Mouse (Mus musculus): ENCODE measurements around the gene Runx3. TPM values are rescaled to one million over a fixed set of nuclear protein-coding genes. Genes with fewer than 3 reads are reported as not detected.

Runx3 gene
- total RNA-seq, 2 experiments from 2014 or later: 0.17 TPM; not detected in 1

GRCm38 (mm10) chr4:135140647-135141515, 20.4 kb downstream of the Runx3 start:
- intact Hi-C loops (cut with DNase I): no loop called here
- no peak overlapping the region for H3K27ac ChIP-seq
- TF ChIP-seq CTCF (IDR thresholded peaks at IDR 0.05): no peak
- no peak overlapping the region for H3K4me3 ChIP-seq
- no peak for DNase-seq

DNA sequence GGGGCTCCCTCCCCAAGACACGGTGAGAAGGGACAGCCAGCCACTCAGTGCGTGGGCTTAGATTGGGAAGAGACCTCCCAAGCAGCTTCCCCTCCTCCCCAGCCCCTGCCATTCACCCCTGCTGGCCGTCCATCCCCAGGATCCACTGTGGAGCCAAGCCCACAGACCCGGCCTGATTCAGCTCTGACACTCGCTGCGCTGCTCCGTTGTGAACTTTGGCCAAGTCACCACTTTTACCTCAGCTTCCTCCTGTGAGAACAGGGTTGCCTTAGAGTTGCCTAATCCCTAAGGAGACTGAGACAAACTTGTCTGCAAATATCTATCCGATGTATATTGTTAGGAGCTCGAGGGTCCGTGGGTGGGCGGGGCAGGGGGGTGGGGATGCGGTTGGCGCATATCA, 21.3 kb downstream of the Runx3 start:
- Histone ChIP-seq H3K27ac (no peak overlapping the region), H3K4me3 (no peak overlapping the region)
- no peak for TF ChIP-seq CTCF (IDR thresholded peaks at IDR 0.05)
- DNase-seq: no peak
- intact Hi-C loops (cut with DNase I): no loop called here

DNA sequence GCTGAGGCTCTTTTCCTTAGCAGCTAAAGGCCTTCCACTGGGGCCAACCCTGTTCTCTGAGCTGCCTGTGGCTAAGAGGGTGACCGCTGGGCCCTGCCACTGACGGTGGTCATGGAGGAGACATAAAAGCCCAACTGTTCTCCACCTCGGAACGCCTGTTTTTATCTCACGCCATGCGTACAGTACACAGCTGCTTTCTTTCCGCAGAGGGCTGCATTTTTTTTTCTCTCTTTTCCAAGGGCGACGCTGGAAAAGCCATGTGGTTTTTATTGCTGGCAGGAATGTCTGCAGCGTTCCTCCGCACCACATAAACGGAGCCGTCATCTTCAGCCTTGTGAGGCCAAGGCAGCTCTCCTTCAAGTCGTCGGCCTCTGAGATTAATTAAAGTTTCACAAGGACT, 26.3 kb downstream of the Runx3 start:
- no peak for TF ChIP-seq CTCF (IDR thresholded peaks at IDR 0.05)
- no peak overlapping the region for H3K27ac ChIP-seq
- intact Hi-C loops (cut with DNase I): no loop called here
- H3K4me3 ChIP-seq: no peak overlapping the region
- no peak for DNase-seq

DNA sequence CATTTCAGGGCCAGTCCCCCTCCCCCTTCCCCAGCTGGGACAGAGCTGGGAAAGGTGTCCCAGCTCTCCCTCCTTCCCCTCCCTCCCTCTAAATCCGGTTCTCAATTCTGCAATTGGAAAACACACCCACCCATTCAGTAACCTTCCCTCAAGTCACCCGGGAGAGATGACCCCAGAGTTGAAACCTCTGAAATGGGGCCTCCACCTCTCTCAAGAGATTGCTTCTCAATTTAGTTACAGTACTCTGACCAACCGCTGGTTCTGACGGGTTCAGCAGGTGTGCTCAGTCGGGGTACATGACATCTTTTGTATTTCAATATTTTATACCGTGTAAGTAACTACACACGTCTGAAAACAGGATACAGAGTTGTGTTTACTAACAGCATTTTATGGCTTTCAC, 28.2 kb downstream of the Runx3 start:
- no peak for TF ChIP-seq CTCF (IDR thresholded peaks at IDR 0.05)
- Histone ChIP-seq H3K4me3 (no peak overlapping the region), H3K27ac (no peak overlapping the region)
- DNase-seq: no peak
- intact Hi-C loops (cut with DNase I): no loop called here

DNA sequence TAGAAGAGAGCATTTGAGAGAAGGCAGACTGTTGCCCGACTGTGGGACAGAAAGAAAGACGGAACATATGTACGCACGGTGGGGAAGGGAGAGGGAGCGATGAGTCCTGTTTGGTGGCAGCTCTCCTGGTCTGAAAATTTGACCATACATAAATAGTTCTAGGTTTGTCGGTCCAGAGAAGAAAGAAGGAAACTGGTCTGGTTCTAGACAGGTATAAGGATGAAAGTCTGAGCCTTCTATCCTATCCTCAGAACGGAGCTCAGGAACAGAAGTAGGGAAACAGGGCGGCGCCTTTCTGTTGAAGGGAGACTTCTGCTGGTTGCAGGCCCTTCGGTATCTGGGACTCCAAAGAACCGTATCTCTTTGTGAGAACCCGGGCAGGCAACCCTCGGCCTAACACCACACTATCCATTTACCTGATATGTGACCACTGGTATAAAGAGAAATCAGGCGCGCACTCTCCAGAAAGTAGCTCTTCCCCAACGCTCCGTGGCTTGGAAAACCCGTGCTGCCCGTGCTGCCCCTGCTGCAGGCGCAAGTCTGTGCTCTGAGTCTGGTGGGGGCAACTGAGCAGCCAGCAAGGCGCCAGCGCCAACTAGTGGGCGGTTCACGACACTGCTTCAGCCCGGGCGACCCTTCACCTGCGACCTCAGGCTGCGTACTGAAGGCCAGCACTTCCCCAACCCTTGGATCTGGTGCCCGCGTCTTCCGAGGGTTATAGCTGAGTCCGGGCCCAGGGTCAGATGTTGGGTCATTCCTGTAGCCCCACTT, 29.8 kb downstream of the Runx3 start:
- Histone ChIP-seq H3K4me3 (no peak overlapping the region), H3K27ac (no peak overlapping the region)
- peak; percentile 81 for DNase-seq
- intact Hi-C loops (cut with DNase I): loop anchor here (5.0 to 10.0 kb wide), 3 partner anchors 57 to 203 kb away; no protein-coding TSS in a partner anchor
- TF ChIP-seq CTCF (IDR thresholded peaks at IDR 0.05): peak; percentile 89

DNA sequence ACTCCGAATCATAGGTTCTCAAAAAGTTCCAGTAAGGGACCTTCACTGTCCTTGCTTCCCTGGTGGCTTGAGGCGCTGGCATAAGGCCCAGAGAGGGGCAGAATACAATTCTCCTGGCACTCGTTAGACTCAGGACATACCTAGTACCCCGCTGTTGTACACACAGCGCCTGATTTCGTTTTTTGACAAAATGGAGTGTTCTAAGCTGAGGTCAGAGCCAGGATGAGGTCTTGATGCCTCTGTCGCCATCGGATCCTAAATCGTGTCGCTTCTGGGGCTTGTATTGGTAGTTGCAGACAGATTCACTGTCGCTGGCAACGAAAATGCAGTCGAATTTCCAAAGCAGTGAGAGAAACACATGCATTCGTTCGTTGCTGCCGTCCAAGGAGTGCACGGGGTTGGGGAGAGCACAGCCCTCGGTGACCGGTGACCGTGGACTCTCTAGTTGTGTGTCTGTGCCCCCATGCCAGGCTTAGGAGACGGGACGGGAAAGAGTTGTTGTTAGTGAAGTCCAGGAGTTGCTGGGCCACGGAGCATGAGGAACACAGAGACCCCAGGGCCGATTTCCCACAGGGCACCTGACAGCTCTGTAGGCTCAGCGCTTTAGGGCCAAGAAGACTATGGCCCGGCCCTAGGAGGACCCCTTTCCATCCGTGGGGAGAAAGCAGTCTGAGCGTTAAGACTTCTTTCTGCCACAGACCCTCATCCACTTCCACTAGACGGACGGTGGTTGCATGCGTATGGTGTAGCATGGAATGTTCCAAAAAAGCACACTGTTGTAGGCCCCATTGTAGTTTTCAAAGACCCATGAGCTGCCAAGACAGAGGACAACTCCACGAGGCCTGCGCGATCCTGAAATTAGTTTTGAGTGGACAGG, 30.9 kb downstream of the Runx3 start:
- H3K4me3 ChIP-seq: peak overlapping the region; percentile 67; the same call in 1 of the 2 replicates
- TF ChIP-seq CTCF (IDR thresholded peaks at IDR 0.05): no peak
- intact Hi-C loops (cut with DNase I): loop anchor here (5.0 to 10.0 kb wide), 3 partner anchors 56 to 204 kb away; no protein-coding TSS in a partner anchor
- no peak overlapping the region for H3K27ac ChIP-seq
- no peak for DNase-seq

GRCm38 (mm10) chr4:135151988-135152594, 31.6 kb downstream of the Runx3 start:
- DNase-seq: peak; percentile 34
- H3K4me3 ChIP-seq: peak overlapping the region; percentile 67
- H3K27ac ChIP-seq: no peak overlapping the region
- intact Hi-C loops (cut with DNase I): loop anchor here (5.0 to 10.0 kb wide), 3 partner anchors 55 to 205 kb away; no protein-coding TSS in a partner anchor
- no peak for TF ChIP-seq CTCF (IDR thresholded peaks at IDR 0.05)

DNA sequence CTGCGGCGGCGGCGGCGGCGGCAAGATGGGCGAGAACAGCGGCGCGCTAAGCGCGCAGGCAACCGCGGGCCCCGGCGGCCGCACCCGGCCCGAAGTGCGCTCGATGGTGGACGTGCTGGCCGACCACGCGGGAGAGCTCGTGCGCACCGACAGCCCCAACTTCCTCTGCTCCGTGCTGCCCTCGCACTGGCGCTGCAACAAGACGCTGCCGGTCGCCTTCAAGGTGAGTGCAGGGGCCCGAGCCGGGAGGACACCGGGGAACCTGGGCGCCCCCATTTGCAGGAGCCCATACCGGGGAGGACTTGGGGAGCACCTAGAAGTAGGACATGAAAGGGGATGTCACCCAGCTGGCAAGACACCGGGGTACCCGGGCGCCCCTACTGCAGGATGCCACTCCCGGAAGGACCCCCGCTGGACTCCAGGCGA, 32.4 kb downstream of the Runx3 start:
- peak; percentile 36 for DNase-seq
- H3K27ac ChIP-seq: no peak overlapping the region
- TF ChIP-seq CTCF (IDR thresholded peaks at IDR 0.05): no peak
- peak overlapping the region; percentile 67 for H3K4me3 ChIP-seq
- intact Hi-C loops (cut with DNase I): loop anchor here (5.0 to 10.0 kb wide), 3 partner anchors 54 to 206 kb away; no protein-coding TSS in a partner anchor

- Histone ChIP-seq H3K4me3 (peak overlapping the region; percentile 67), H3K27ac (no peak overlapping the region)
- TF ChIP-seq CTCF (IDR thresholded peaks at IDR 0.05): no peak
- DNase-seq: no peak
- intact Hi-C loops (cut with DNase I): loop anchor here (5.0 to 10.0 kb wide), 3 partner anchors 54 to 206 kb away; no protein-coding TSS in a partner anchor
Measured at GRCm38 (mm10) chr4:135153260-135154088, 33.0 kb downstream of the Runx3 start.

DNA sequence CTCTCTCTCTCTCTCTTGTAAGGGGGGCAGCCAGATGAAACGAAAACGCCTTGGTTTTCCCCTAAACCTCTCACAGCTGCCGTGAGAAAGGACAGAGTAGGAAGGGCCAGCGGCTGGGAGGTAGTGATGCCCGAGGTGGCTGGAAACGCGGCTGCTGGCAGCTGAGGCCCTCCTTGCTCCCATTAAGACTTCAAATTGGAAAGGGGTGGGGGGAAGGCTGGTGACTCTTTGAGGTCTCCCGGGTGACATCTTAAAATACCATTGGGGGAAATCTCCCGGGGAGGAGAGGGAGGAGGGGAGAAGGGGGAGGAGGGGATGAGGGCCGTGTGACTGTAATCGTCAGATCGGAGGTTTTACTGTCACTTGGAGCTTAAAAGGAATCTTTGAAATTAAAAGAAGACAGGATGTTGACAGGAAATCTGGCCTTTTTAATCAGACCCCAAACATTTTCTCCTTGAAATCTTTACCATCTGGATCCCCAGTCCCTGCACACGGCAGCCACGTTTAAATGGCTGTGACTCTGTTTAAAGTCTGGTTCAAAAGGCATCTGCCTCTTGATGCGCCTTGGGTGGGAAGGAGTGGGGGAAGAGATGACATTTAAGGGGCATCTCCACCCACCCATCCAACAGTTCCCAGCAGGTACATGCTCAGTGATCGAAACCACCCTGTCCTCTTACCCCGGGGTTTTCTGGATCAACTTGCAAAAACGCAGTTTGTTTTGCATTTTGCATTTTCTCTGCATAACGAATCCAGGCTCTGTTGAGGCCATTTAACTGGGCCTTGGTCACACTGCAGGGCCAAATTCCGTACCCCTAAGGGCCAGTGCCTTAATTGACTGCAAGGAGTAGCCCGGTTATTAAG, 33.9 kb downstream of the Runx3 start:
- intact Hi-C loops (cut with DNase I): loop anchor here (5.0 to 10.0 kb wide), 3 partner anchors 53 to 207 kb away; no protein-coding TSS in a partner anchor

More for the DNA sequence above, 33.9 kb downstream of the Runx3 start:
- Histone ChIP-seq H3K4me3 (no peak overlapping the region; the same call in 1 of the 2 replicates), H3K27ac (no peak overlapping the region)
- no peak for DNase-seq
- TF ChIP-seq CTCF (IDR thresholded peaks at IDR 0.05): no peak
